Mouse (Mus musculus) forebrain, embryonic 13.5 days (tissue): Measurements from ENCODE around the gene Col13a1. TPM values are rescaled to one million over a fixed set of nuclear protein-coding genes. Genes with fewer than 3 reads are reported as not detected.

ENCODE experiments used
- ATAC-seq: fragments of 200-750 bp; cut with Nextera tagmentation; 2 replicates; pipeline ENCODE4 v1.8.0; 2017
- H3K27ac ChIP-seq: fragments of 300-500 bp; sonication (generic); 2 replicates; pipeline ENCODE4 v1.5.1; 2015; ENCODE audit warnings: inconsistent platforms, mild to moderate bottlenecking, moderate library complexity
- H3K27me3 ChIP-seq: fragments of 300-500 bp; sonication (generic); 2 replicates; pipeline ENCODE4 v1.6.1; 2015; ENCODE audit warnings: mild to moderate bottlenecking, inconsistent platforms
- H3K36me3 ChIP-seq: fragments of 300-500 bp; sonication (generic); 2 replicates; pipeline ENCODE4 v1.6.1; 2015; ENCODE audit warnings: mild to moderate bottlenecking, inconsistent platforms; ENCODE audit not compliant: poor library complexity, severe bottlenecking
- H3K4me1 ChIP-seq: fragments of 300-500 bp; sonication (generic); 2 replicates; pipeline ENCODE4 v1.6.1; 2015; ENCODE audit warnings: inconsistent platforms
- H3K4me2 ChIP-seq: fragments of 300-500 bp; sonication (generic); 2 replicates; pipeline ENCODE4 v1.6.1; 2015; ENCODE audit warnings: inconsistent platforms, mild to moderate bottlenecking, moderate library complexity
- H3K4me3 ChIP-seq: fragments of 300-500 bp; sonication (generic); 2 replicates; pipeline ENCODE4 v1.5.1; 2015; ENCODE audit warnings: mild to moderate bottlenecking, inconsistent platforms
- H3K9ac ChIP-seq: fragments of 300-500 bp; sonication (generic); 2 replicates; pipeline ENCODE4 v1.6.1; 2015; ENCODE audit warnings: mild to moderate bottlenecking, inconsistent platforms
- H3K9me3 ChIP-seq: fragments of 300-500 bp; sonication (generic); replicated peaks from 2 replicates; pipeline ENCODE4 v1.6.1; 2016; ENCODE audit warnings: inconsistent platforms
- WGBS: fragments of 180-500 bp; shearing (Covaris S2); methylation state at CpG from one replicate; pipeline ENCODE4 v1.1.7; 2015; 5-methylcytosine and 5-hydroxymethylcytosine counted together
- polyA plus RNA-seq: library from polyadenylated mRNA; unstranded; fragments of >200 nt; fragmentation: Nextera tagmentation; extraction: Ambion mirVana; gene quantifications from 2 replicates; pipeline ENCODE4 v1.2.1, GENCODE M21; 2015

Gene Col13a1
- polyA plus RNA-seq = 0.42 and 0.62 TPM in 2 replicates

- H3K9ac ChIP-seq = peak within 1 kb of the TSS; percentile 51
- peaks cover 79% of the 10 kb centered on the region for H3K27me3 ChIP-seq
- H3K4me2 ChIP-seq = peak within 1 kb of the TSS; percentile 66
- H3K9me3 ChIP-seq = no peaks in the 10 kb centered on the region
- no peaks in the 10 kb centered on the region for H3K36me3 ChIP-seq
- H3K4me3 ChIP-seq = peak within 1 kb of the TSS; percentile 41
- no peak within 1 kb of the TSS for H3K27ac ChIP-seq
- peaks cover 18% of the 10 kb centered on the region for H3K4me1 ChIP-seq
- ATAC-seq = no peak
- under 1% methylated on average over 41 of the region's 41 CpGs for WGBS
Measured at GRCm38 (mm10) chr10:61978866-61979340, at the start of gene Col13a1. Col13a1 (minus strand) TSS chr10:61979108.

GRCm38 (mm10) chr10:62027699-62028098 lies 48.8 kb upstream of the Col13a1 start:
- no peaks in the 10 kb centered on the region for H3K27me3 ChIP-seq
- 0 out of 2 replicates have a peak, but pooled peaks cover 2% of the 10 kb centered on the region for H3K9me3 ChIP-seq
- H3K4me1 ChIP-seq = peaks cover 9% of the 10 kb centered on the region
- no peak overlapping the region for H3K9ac ChIP-seq
- no peak overlapping the region for H3K27ac ChIP-seq
- no peak overlapping the region for H3K4me3 ChIP-seq
- WGBS = 85% methylated on average over 12 of the region's 12 CpGs
- H3K4me2 ChIP-seq = no peak overlapping the region
- no peak for ATAC-seq
- H3K36me3 ChIP-seq = no peaks in the 10 kb centered on the region

- Histone ChIP-seq H3K9ac (no peak overlapping the region), H3K4me1 (peaks cover 9% of the 10 kb centered on the region), H3K27ac (no peak overlapping the region), H3K4me2 (no peak overlapping the region), H3K4me3 (no peak overlapping the region), H3K9me3 (no peaks in the 10 kb centered on the region), H3K36me3 (no peaks in the 10 kb centered on the region), H3K27me3 (no peaks in the 10 kb centered on the region)
- no peak for ATAC-seq
- WGBS = 60% methylated on average over 19 of the region's 19 CpGs
Measured at GRCm38 (mm10) chr10:62023821-62024551, 45.1 kb upstream of the Col13a1 start.

GRCm38 (mm10) chr10:62020068-62020620 lies 41.2 kb upstream of the Col13a1 start:
- no peak for ATAC-seq
- no peak overlapping the region for H3K27ac ChIP-seq
- peaks cover 9% of the 10 kb centered on the region for H3K4me1 ChIP-seq
- WGBS = 30% methylated on average over 7 of the region's 7 CpGs
- H3K27me3 ChIP-seq = no peaks in the 10 kb centered on the region
- H3K4me3 ChIP-seq = no peak overlapping the region
- H3K9ac ChIP-seq = no peak overlapping the region
- no peaks in the 10 kb centered on the region for H3K9me3 ChIP-seq
- no peaks in the 10 kb centered on the region for H3K36me3 ChIP-seq
- H3K4me2 ChIP-seq = no peak overlapping the region

GRCm38 (mm10) chr10:62019386-62020067 lies 40.6 kb upstream of the Col13a1 start:
- Histone ChIP-seq H3K9ac (no peak overlapping the region), H3K27me3 (no peaks in the 10 kb centered on the region), H3K27ac (no peak overlapping the region), H3K4me2 (no peak overlapping the region), H3K9me3 (no peaks in the 10 kb centered on the region), H3K4me3 (no peak overlapping the region), H3K36me3 (no peaks in the 10 kb centered on the region), H3K4me1 (peaks cover 9% of the 10 kb centered on the region)
- WGBS = 17% methylated on average over 16 of the region's 16 CpGs
- no peak for ATAC-seq

- ATAC-seq = no peak
Measured at GRCm38 (mm10) chr10:62016947-62017346, 38.0 kb upstream of the Col13a1 start.

GRCm38 (mm10) chr10:62013190-62013589 lies 34.3 kb upstream of the Col13a1 start:
- peaks cover 11% of the 10 kb centered on the region; the same call in 1 of the 2 replicates for H3K27me3 ChIP-seq
- 85% methylated on average over 5 of the region's 5 CpGs for WGBS

More at GRCm38 (mm10) chr10:62016947-62017346, 38.0 kb upstream of the Col13a1 start:
- Histone ChIP-seq H3K9me3 (no peaks in the 10 kb centered on the region), H3K4me2 (no peak overlapping the region), H3K27ac (no peak overlapping the region), H3K4me1 (no peaks in the 10 kb centered on the region), H3K9ac (no peak overlapping the region), H3K36me3 (no peaks in the 10 kb centered on the region), H3K4me3 (no peak overlapping the region), H3K27me3 (no peaks in the 10 kb centered on the region)
- 49% methylated on average over 6 of the region's 6 CpGs for WGBS

GRCm38 (mm10) chr10:62012371-62012770 lies 33.5 kb upstream of the Col13a1 start:
- ATAC-seq = no peak
- no peaks in the 10 kb centered on the region for H3K4me1 ChIP-seq
- H3K36me3 ChIP-seq = no peaks in the 10 kb centered on the region
- no peak overlapping the region for H3K4me2 ChIP-seq
- H3K27me3 ChIP-seq = peaks cover 11% of the 10 kb centered on the region; the same call in 1 of the 2 replicates
- no peak overlapping the region for H3K4me3 ChIP-seq
- H3K9me3 ChIP-seq = no peaks in the 10 kb centered on the region
- H3K9ac ChIP-seq = no peak overlapping the region
- no peak overlapping the region for H3K27ac ChIP-seq
- WGBS = 76% methylated on average over 4 of the region's 4 CpGs

More at GRCm38 (mm10) chr10:62013190-62013589, 34.3 kb upstream of the Col13a1 start:
- Histone ChIP-seq H3K4me3 (no peak overlapping the region), H3K27ac (no peak overlapping the region), H3K4me1 (no peaks in the 10 kb centered on the region), H3K4me2 (no peak overlapping the region), H3K9ac (no peak overlapping the region), H3K36me3 (no peaks in the 10 kb centered on the region), H3K9me3 (no peaks in the 10 kb centered on the region)
- ATAC-seq = no peak

- Histone ChIP-seq H3K4me3 (no peak overlapping the region), H3K36me3 (no peaks in the 10 kb centered on the region), H3K27me3 (peaks cover 11% of the 10 kb centered on the region; the same call in 1 of the 2 replicates), H3K27ac (no peak overlapping the region), H3K9me3 (no peaks in the 10 kb centered on the region), H3K4me2 (no peak overlapping the region), H3K4me1 (no peaks in the 10 kb centered on the region), H3K9ac (no peak overlapping the region)
- no peak for ATAC-seq
- 79% methylated on average over 6 of the region's 6 CpGs for WGBS
Measured at GRCm38 (mm10) chr10:62009981-62010500, 31.1 kb upstream of the Col13a1 start.

- 80% methylated on average over 4 of the region's 4 CpGs for WGBS
- no peaks in the 10 kb centered on the region for H3K9me3 ChIP-seq
- no peak overlapping the region for H3K27ac ChIP-seq
- no peak overlapping the region for H3K9ac ChIP-seq
- H3K4me3 ChIP-seq = no peak overlapping the region
- H3K4me2 ChIP-seq = no peak overlapping the region
- H3K27me3 ChIP-seq = peaks cover 11% of the 10 kb centered on the region; the same call in 1 of the 2 replicates
- no peak for ATAC-seq
- no peaks in the 10 kb centered on the region for H3K36me3 ChIP-seq
- H3K4me1 ChIP-seq = no peaks in the 10 kb centered on the region
Measured at GRCm38 (mm10) chr10:62007958-62008357, 29.1 kb upstream of the Col13a1 start.

- Histone ChIP-seq H3K27me3 (peaks cover 8% of the 10 kb centered on the region; the same call in 1 of the 2 replicates), H3K4me2 (no peak overlapping the region), H3K9ac (no peak overlapping the region), H3K4me3 (no peak overlapping the region), H3K9me3 (no peaks in the 10 kb centered on the region), H3K4me1 (no peaks in the 10 kb centered on the region), H3K36me3 (no peaks in the 10 kb centered on the region), H3K27ac (no peak overlapping the region)
- 30% methylated on average over 8 of the region's 8 CpGs for WGBS
- ATAC-seq = no peak
Measured at GRCm38 (mm10) chr10:62006371-62006770, 27.5 kb upstream of the Col13a1 start.

GRCm38 (mm10) chr10:62000216-62000615 lies 21.3 kb upstream of the Col13a1 start:
- Histone ChIP-seq H3K9ac (no peak overlapping the region), H3K4me2 (no peak overlapping the region), H3K36me3 (no peaks in the 10 kb centered on the region), H3K9me3 (no peaks in the 10 kb centered on the region), H3K27ac (no peak overlapping the region), H3K4me1 (no peaks in the 10 kb centered on the region), H3K27me3 (no peaks in the 10 kb centered on the region), H3K4me3 (no peak overlapping the region)
- 93% methylated on average over 1 of the region's 1 CpGs for WGBS
- ATAC-seq = no peak
